In genomic region chr2:54061039-54061438, GRCm38 (mm10) we compare ENCODE assay signal across 35 mouse cellular contexts. TPM values are rescaled to one million over a fixed set of nuclear protein-coding genes. Genes with fewer than 3 reads are reported as not detected.
"Had no signal": no experiment of that assay in that cellular context is flagged by ENCODE, and none has a peak within 500 bp of the region (broad histone marks: within the 10 kb centered on the region; RNA-seq: fewer than 3 reads in every experiment).

No protein-coding gene starts in this region.

- H3K9me3 ChIP-seq: heart, embryonic 12.5 days; heart, embryonic 13.5 days; heart, embryonic 15.5 days; hindbrain, embryonic 10.5 days; hindbrain, embryonic 12.5 days; hindbrain, embryonic 13.5 days; hindbrain, embryonic 15.5 days; intestine, embryonic 15.5 days; kidney, embryonic 15.5 days had no signal

- ATAC-seq: hindbrain, embryonic 16.5 days; hindbrain, postnatal 0 days; inflammation-experienced regulatory T-cells, adult 6 months; intestine, embryonic 15.5 days; intestine, embryonic 16.5 days; intestine, postnatal 0 days had no signal

- H3K4me2 ChIP-seq: heart, embryonic 12.5 days; heart, embryonic 13.5 days; heart, embryonic 15.5 days; hindbrain, embryonic 12.5 days; hindbrain, embryonic 13.5 days; hindbrain, embryonic 14.5 days; hindbrain, embryonic 15.5 days; intestine, embryonic 15.5 days; kidney, embryonic 15.5 days had no signal

- H3K4me3 ChIP-seq: heart, embryonic 12.5 days; heart, embryonic 13.5 days; heart, embryonic 15.5 days; hindbrain, embryonic 10.5 days; hindbrain, embryonic 12.5 days; hindbrain, embryonic 13.5 days; hindbrain, embryonic 15.5 days; intestine, embryonic 15.5 days; kidney, embryonic 15.5 days; layer of hippocampus, adult 2 months; left cerebral cortex, adult 2 months had no signal

- H3K9ac ChIP-seq: heart, embryonic 12.5 days; heart, embryonic 13.5 days; heart, embryonic 15.5 days; hindbrain, embryonic 12.5 days; hindbrain, embryonic 13.5 days; hindbrain, embryonic 14.5 days; hindbrain, embryonic 15.5 days; intestine, embryonic 15.5 days; kidney, embryonic 15.5 days had no signal

- H3K27ac ChIP-seq: heart, embryonic 13.5 days; heart, embryonic 15.5 days; hindbrain, embryonic 10.5 days; hindbrain, embryonic 12.5 days; hindbrain, embryonic 13.5 days; hindbrain, embryonic 14.5 days; hindbrain, embryonic 15.5 days; hindbrain, postnatal 0 days; intestine, embryonic 15.5 days; kidney, embryonic 15.5 days; kidney, postnatal 0 days; layer of hippocampus, adult 2 months; left cerebral cortex, adult 2 months had no signal

- DNase-seq: heart, postnatal 10 days; heart, postnatal 36 days; heart, postnatal 4 days; kidney, adult 11 months; kidney, adult 18-20 months; kidney, adult 2 months; kidney, adult 8-10 months; kidney, adult 9 months; kidney, postnatal 10 days; kidney, postnatal 14 days; kidney, postnatal 25 days; kidney, postnatal 36 days; kidney, postnatal 4 days; layer of hippocampus, adult 9-11 months; layer of hippocampus, postnatal 36 days had no signal

- H3K27me3 ChIP-seq: heart, embryonic 12.5 days; heart, embryonic 13.5 days; heart, embryonic 15.5 days; hindbrain, embryonic 12.5 days; hindbrain, embryonic 13.5 days; hindbrain, embryonic 15.5 days; intestine, embryonic 15.5 days; kidney, embryonic 15.5 days had no signal

- H3K36me3 ChIP-seq: heart, embryonic 12.5 days; heart, embryonic 13.5 days; heart, embryonic 15.5 days; hindbrain, embryonic 10.5 days; hindbrain, embryonic 12.5 days; hindbrain, embryonic 13.5 days; hindbrain, embryonic 15.5 days; intestine, embryonic 15.5 days; kidney, embryonic 15.5 days had no signal

- H3K4me1 ChIP-seq: heart, embryonic 12.5 days; heart, embryonic 13.5 days; heart, embryonic 15.5 days; hindbrain, embryonic 10.5 days; hindbrain, embryonic 12.5 days; hindbrain, embryonic 13.5 days; hindbrain, embryonic 15.5 days; intestine, embryonic 15.5 days; kidney, embryonic 15.5 days had no signal

RNA-seq across cellular contexts. Expression of gene Rprm, which starts 24.3 kb away (rescaled TPM):
- total RNA-seq: heart, postnatal 25 days; heart, postnatal 36 days; hematopoietic stem cell, adult 5-6 weeks had no signal
- polyA plus RNA-seq: inflammation-experienced regulatory T-cells, adult 6 months had no signal
